Mouse (Mus musculus) naive thymus-derived CD4-positive, alpha-beta T cell, adult 2 months (primary cell): ENCODE results near the gene Cdip1.
"Not testable (repeated sequence)": the region's sequence is repeated elsewhere in the genome, so short reads cannot be mapped to it uniquely, and the experiment has no call there.

Experiments
- DNase-seq: peaks from one replicate; pipeline ENCODE4 v3.0.0-alpha.2; 2011; ENCODE audit warnings: low read depth

Cdip1 gene

GRCm38 (mm10) chr16:4789810-4790559, at the start of gene Cdip1:
Gene Cdip1, minus strand, starts transcription at chr16:4790292.
- peak; percentile 98 for DNase-seq

- DNase-seq = no peak
Measured at GRCm38 (mm10) chr16:4839552-4839951, 49.5 kb upstream of the Cdip1 start.

GRCm38 (mm10) chr16:4837631-4838030, 47.5 kb upstream of the Cdip1 start:
- DNase-seq = no peak

- no peak for DNase-seq
Measured at GRCm38 (mm10) chr16:4835191-4835590, 45.1 kb upstream of the Cdip1 start, which contains the start of gene 4930562C15Rik. Gene 4930562C15Rik, plus strand, starts transcription at chr16:4835416.

GRCm38 (mm10) chr16:4833858-4834257, 43.8 kb upstream of the Cdip1 start:
- no peak for DNase-seq

- DNase-seq = no peak
Measured at GRCm38 (mm10) chr16:4831650-4832419, 41.7 kb upstream of the Cdip1 start.

- no peak for DNase-seq
Measured at GRCm38 (mm10) chr16:4829271-4829900, 39.3 kb upstream of the Cdip1 start.

- no peak for DNase-seq
Measured at GRCm38 (mm10) chr16:4827639-4828038, 37.5 kb upstream of the Cdip1 start.

GRCm38 (mm10) chr16:4824466-4824865, 34.4 kb upstream of the Cdip1 start:
- DNase-seq = not testable (repeated sequence)

GRCm38 (mm10) chr16:4818349-4818748, 28.3 kb upstream of the Cdip1 start:
- no peak for DNase-seq

- no peak for DNase-seq
Measured at GRCm38 (mm10) chr16:4796631-4797030, 6.5 kb upstream of the Cdip1 start.

- DNase-seq = peak; percentile 61
Measured at GRCm38 (mm10) chr16:4791332-4791731, 1.2 kb upstream of the Cdip1 start.

- no peak for DNase-seq
Measured at GRCm38 (mm10) chr16:4789311-4789768, 752 bp downstream of the Cdip1 start.

- no peak for DNase-seq
Measured at GRCm38 (mm10) chr16:4788176-4788575, 1.9 kb downstream of the Cdip1 start.

- DNase-seq = no peak
Measured at GRCm38 (mm10) chr16:4785706-4786105, 4.4 kb downstream of the Cdip1 start.

GRCm38 (mm10) chr16:4782515-4782914, 7.6 kb downstream of the Cdip1 start:
- DNase-seq = no peak

- DNase-seq = no peak
Measured at GRCm38 (mm10) chr16:4781524-4782196, 8.4 kb downstream of the Cdip1 start.

GRCm38 (mm10) chr16:4778940-4779339, 11.2 kb downstream of the Cdip1 start:
- DNase-seq = no peak

- no peak for DNase-seq
Measured at GRCm38 (mm10) chr16:4777905-4778609, 12.0 kb downstream of the Cdip1 start.

- no peak for DNase-seq
Measured at GRCm38 (mm10) chr16:4777171-4777904, 12.8 kb downstream of the Cdip1 start.
